Mouse (Mus musculus): ENCODE results near the gene Cdh24. TPM values are rescaled to one million over a fixed set of nuclear protein-coding genes. Genes with fewer than 3 reads are reported as not detected.
"Not testable (repeated sequence)": the region's sequence is repeated elsewhere in the genome, so short reads cannot be mapped to it uniquely, and the experiment has no call there.

Gene Cdh24
- total RNA-seq, 1 experiment from 2014 or later = 0.46 TPM

DNA sequence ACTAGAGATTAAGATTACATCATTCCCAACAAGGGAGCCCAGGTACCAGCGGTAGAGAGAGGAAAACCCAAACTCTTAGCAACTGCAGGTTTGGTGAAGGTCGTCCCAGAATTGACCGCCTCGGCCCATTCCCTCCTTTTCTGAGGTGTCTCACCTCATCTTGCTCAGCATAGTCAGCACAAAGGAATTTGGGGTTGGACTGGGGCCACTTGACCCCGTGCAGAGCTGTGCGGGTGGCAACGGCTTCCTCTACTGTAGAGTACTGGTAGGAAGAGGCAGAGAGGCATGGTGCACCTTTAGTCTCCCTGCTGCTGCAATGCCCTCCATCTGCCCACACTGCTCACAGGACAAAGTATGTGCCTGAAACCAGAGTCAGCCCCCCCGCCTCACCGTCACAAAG lies 3.1 kb upstream of the Cdh24 start:
- ATAC-seq (replicated peaks; ENCODE audit: low read depth, poor library complexity, severe bottlenecking) = no peak

DNA sequence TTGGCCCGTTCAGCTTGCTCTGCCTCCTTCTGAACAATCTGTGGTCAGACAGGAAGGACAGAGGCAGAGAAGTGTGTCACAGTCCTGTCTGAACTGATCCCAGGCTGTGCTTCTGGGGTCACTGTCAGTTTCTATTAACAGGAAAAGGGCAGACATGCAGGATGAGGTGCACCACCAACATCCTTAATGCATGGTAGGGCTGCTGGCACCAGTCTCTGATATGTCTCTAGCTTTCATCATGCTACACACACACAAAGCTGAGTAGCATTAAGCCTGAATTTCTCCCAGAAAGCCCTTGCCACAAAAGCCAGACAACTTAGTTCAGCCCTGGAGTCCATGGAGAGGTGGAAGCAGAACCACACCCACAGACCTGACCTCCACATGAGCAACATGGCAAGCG lies 1.8 kb upstream of the Cdh24 start:
- ATAC-seq (replicated peaks; ENCODE audit: low read depth, poor library complexity, severe bottlenecking) = no peak

DNA sequence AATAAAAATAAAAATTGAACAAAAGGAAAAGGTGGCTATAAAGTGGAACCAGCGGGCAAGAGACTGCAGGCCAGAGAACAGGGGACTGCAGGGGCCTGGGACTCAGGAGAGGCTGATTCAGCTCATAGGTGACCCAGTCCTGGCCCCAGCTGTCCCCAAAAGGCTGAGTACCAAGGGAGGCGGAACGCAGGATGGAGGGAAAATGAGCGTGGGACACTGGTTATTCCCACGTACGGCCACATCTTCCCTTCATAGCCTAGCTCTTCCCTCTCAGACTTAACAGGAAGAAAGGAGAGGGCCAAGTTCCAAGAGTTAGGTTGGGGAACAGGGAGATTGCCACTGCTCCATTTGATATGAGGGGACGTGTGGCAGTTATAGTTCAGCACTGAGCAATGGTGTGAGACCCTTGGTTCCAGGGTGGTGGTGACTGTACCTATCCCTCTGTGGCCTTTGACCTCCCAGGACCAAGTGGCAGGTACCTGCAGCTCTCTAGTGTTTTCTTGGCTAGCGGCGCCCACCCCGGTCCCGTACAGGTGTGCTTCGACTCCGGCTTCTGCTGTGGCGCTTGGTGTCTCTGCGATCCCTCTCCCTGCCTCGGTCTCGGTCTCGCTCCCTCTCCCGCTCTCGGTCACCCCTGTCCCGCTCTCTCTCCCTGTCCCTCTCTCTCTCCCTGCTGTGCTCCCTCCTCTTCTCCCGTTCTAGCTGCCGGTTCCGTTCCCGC lies 1.2 kb upstream of the Cdh24 start:
- ATAC-seq (replicated peaks; ENCODE audit: low read depth, poor library complexity, severe bottlenecking) = no peak

DNA sequence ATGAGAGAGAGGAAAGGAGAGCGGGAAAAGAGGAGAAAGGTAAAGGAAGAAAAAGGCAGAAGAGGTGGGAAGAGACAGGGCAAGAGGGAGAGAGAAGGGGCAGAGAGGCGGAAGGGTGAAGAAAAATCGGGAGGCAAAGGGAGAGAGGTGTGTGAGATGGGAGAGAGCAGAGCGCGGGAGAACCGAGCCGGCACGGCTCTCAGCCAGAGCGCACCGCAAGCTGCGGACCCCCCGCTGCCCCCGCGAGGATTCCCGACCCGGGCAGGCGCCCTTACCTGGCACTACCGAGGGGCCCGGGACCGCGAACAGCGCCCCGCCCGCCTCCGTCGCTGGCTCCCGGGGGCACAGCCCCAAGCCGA lies 239 bp downstream of the Cdh24 start, which contains the start of gene Gm17606:
Gm17606 (plus strand) TSS at position 7 of the 359 bp plus-strand sequence.
- ATAC-seq (replicated peaks; ENCODE audit: low read depth, poor library complexity, severe bottlenecking) = no peak

DNA sequence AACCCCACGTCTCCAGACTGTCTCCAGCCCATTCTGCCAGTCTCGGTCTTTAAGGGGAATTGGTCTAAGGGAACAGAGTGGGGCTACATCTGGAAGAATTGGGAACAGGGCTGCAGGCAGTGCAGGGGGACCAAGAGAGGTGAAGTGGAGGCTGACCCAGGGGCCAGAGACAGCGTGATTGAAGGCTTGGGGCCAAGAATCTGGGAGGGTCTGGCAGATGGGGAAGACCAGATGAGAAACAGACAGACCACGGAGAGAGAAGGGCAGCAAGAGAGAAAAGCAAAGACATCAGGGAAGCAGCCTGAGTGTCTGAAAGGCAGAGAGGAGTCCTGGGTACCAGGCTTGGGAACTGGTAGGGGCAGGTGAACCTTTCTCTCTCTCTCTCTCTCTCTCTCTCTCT lies 1.0 kb downstream of the Cdh24 start:
- ATAC-seq (replicated peaks; ENCODE audit: low read depth, poor library complexity, severe bottlenecking) = no peak

DNA sequence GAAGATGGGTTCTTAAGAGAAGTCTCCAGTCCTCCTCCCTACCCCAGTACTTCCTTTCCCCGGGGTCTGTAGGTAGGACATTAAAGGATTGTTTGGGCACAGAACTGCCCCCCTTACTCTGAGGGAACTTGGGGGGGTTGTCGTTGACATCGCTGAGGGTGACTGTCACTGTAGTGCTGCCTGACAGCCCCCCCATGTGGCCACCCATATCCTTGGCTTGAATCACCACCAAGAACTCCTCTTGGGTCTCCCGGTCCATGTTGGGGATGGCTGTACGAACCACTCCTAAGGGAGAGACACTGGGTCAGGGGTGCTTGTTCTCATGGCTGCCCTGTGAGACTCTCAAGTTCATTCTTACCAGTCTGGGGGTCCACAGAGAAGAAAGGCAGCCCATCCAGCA lies 3.0 kb downstream of the Cdh24 start:
- no peak for ATAC-seq (replicated peaks; ENCODE audit: low read depth, poor library complexity, severe bottlenecking)

DNA sequence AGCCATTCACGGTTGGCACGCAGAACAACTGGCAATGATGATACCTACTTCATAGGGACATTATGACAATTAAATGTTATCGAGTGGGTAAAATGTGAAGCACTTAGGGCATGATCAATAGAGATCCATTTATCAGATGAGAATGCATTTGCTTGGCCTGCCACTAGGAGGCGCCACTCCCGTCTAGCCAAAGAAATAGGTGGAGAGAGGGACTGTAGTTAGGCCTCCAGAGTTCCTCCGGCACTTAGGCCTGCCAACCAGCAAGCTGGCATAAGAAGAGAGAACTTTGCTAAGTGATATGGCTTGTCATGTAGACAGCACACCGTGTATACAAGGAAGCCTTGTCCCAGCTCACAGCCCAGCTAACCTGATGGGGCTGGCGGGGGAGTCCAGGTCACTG lies 4.2 kb downstream of the Cdh24 start:
- ATAC-seq (replicated peaks; ENCODE audit: low read depth, poor library complexity, severe bottlenecking) = 0 out of 2 replicates have a peak, but pooled peaks have one; percentile 15

DNA sequence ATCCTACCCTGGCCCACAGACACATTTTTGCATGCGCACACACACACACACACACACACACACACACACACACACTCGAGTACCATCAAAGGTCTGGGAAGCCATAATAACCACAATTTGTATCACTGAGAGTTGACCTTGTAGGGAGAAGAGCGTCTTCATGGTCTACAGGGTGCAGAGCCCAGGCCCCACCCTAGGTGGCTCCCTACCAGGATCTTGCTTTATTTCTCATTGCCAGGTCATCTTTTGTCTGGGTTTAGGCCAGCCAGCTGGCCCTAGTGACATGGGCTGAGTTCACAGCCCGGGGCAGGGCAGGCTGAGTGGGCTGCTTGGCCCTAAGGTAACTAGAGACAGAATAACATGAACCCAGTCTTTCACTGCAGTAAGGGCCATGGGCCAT lies 7.0 kb downstream of the Cdh24 start:
- ATAC-seq (replicated peaks; ENCODE audit: low read depth, poor library complexity, severe bottlenecking) = 0 out of 2 replicates have a peak, but pooled peaks have one; percentile 20

DNA sequence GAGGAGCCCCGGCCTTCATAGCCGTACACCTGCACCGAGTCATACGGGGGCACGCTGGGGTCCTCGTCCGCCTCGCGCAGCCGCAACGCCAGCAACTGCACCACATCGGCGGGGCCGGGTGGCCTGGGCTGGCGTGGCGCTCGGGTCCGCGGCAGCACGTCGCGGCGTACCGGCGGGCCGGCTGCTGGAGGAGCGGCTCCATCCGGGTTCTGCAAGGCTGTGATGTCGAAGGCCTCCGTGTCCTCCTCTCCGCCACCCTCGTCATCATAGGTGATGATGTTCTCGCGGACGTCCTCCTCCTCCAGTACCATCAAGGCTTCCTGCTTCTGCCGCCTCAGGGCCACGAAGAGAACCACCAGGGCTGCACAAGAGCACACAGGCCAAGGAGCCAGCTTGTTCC lies 8.9 kb downstream of the Cdh24 start:
- ATAC-seq (replicated peaks; ENCODE audit: low read depth, poor library complexity, severe bottlenecking) = no peak

DNA sequence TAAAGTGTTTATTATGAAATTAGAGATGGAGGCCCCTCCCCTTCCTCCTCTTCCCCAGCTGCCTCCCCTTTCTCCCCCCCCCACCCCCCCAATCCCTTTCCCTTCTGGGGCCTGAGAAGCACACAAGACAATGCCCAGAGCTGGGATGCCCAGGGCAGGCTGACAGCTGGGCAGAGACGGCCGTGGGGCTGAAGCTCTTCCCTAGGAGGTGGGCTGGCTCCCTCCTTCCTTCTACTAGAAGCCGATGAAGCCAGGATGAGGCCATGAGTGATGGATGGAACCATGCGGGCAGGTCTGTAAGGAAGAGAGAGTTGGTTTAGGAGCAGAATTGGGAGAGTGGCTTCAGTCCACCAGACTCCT lies 9.9 kb downstream of the Cdh24 start:
- no peak for ATAC-seq (replicated peaks; ENCODE audit: low read depth, poor library complexity, severe bottlenecking)

DNA sequence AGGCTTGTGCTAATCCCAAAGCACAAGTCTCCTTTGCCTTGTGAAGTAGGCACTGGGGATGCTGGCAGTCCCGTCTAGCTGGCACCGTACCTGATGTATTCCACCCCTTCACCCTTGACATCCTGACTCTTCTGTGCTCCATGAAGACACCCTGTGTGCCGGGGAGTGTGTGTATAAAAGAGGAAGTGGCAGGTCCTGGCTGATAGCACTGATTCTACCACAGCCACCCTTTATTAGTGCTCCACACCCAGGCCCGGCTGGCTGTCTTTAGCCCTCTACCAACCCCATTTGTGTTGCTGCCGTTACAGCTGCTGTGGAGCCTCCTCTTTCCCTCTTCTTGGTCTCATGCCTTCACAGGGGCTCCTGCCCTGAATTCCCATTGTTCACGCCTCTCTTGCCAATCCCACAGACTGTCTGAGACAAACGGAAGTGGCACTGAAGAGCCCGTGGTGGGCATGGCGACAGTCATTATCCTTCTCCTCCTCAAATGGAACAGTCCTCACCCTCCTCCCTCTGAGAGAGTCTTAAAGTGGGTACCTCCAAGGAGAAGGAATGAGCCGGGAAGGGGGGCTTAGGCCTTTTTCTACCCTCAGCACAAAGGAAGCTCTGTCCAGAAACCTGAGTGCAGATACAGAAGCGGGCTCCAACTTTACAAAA lies 10.5 kb downstream of the Cdh24 start:
- peak; percentile 81 for ATAC-seq (replicated peaks; ENCODE audit: low read depth, poor library complexity, severe bottlenecking)

DNA sequence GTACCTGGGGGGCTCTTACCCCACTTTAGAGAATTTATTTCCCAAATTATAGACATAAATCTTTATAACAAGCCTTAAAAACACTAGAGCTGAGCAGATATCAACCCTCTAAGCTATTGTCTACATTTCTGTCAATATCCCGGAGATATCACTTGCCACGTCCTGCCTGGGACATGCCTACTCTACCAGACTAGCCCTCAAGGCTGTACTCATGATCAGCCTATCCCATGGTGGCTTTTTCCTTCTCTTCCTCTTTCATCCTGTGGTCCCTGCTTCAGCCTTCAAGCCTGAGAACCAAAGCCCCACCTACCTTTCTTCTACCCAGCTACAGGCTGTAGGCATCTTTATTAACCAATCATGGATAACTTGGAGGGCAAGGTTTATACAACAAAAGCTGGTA lies 11.4 kb downstream of the Cdh24 start:
- ATAC-seq (replicated peaks; ENCODE audit: low read depth, poor library complexity, severe bottlenecking) = no peak

DNA sequence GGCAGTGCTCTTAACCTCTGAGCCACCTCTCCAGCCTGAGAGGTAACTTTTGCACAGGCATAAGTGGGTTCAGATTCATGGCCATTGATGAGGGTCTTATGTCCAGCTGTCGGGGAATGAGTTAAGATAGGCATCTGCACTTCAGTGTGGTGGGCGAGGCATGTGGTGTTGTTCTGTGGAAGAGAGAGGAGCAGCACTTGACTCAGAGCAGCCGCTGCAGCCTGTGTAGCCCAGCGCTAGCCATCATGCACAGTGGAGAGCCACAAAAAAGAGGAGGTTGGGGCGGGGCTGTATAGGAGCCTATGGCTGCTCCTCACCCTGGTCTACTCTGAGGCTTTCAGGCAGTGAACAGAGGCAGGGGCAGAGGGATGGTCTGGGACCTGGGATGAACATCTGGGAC lies 13.1 kb downstream of the Cdh24 start:
- no peak for ATAC-seq (replicated peaks; ENCODE audit: low read depth, poor library complexity, severe bottlenecking)

DNA sequence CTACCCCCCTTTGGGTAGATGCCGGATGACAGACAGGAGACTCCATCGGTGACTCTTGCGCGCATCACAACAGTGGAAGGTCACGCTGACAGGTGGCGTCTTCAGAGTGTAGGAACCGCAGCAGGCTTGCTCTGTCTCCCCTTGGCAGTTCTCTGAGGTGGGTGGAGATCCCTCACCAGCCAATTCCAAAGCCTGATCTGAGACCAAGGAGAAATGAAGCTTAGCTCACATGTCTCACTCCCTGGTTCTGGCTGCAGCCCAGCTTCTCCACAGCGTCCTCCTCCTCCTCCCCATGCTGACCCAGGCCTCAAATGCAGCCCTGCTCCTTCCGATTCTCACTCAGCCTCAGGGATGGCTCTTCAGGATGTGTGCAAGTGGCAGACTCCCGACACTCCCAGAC lies 16.2 kb downstream of the Cdh24 start:
- no peak for ATAC-seq (replicated peaks; ENCODE audit: low read depth, poor library complexity, severe bottlenecking)

DNA sequence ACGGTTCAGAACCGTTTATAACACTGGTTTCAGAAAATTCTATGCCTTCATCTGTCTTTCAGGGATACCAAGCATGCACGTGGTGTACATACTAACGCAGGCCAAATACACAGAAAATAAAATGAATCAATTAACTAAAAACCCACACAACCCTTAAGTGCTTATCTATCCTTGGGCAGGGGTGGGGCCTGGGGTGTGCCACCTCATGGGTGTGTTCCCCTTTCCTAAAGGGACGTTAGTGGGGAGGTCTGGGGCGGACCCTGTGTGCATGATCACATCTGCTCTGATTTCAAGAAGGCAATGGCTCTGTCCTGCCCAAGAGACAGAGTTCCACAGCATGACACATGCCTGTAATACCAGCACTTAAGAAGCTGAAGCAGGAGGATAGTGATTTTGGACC lies 17.8 kb downstream of the Cdh24 start:
- ATAC-seq (replicated peaks; ENCODE audit: low read depth, poor library complexity, severe bottlenecking) = peak; percentile 54; the same call in 1 of the 2 replicates

DNA sequence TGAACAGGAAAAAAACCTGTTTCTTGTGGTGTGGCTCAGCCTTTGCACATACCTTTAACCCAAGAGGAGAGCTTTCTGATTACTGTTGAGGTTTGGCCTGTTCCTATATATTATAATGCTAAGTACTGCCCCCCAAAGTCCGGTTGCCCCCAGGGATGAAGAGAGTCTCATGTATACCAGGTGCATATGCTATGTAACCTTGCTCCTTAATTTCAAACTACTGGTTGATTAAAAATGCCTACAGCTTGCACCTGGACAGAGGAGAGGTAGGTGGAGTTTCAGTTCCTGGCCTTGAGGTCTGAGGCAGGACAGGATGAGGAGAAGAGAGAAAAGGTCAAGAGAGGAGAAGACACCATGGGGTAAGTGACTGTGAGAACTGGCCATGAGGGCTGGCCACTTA lies 20.0 kb downstream of the Cdh24 start, which contains the start of gene Psmb11:
Psmb11 (plus strand) TSS at position 301 of the 400 bp plus-strand sequence.
- no peak for ATAC-seq (replicated peaks; ENCODE audit: low read depth, poor library complexity, severe bottlenecking)

DNA sequence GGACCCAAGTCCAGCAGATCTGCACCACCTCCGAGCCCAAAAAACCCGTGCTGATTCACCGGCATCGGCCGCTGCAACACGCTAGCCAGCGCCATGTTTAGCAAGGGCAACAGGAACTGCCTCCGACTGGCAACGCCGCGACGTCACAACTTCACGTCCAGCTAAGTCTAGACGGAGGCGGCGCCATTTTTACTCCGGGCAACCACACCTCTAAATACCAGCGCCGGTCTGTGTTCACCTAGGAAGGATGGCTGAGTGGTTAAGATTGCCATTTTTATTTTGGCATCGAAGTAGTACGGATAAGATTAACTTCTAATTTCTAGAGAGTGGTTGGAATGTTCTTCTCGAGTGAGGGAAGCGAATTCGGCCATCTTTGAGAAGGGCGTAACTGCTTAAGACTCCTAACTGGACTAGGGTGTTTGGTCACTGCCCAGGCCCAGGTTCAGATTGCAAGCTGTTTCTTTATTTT lies 23.2 kb downstream of the Cdh24 start, which contains the start of gene Psmb5:
Psmb5 (minus strand) TSS at position 126 of the 469 bp plus-strand sequence.
- ATAC-seq (replicated peaks; ENCODE audit: low read depth, poor library complexity, severe bottlenecking) = peak; percentile 98

DNA sequence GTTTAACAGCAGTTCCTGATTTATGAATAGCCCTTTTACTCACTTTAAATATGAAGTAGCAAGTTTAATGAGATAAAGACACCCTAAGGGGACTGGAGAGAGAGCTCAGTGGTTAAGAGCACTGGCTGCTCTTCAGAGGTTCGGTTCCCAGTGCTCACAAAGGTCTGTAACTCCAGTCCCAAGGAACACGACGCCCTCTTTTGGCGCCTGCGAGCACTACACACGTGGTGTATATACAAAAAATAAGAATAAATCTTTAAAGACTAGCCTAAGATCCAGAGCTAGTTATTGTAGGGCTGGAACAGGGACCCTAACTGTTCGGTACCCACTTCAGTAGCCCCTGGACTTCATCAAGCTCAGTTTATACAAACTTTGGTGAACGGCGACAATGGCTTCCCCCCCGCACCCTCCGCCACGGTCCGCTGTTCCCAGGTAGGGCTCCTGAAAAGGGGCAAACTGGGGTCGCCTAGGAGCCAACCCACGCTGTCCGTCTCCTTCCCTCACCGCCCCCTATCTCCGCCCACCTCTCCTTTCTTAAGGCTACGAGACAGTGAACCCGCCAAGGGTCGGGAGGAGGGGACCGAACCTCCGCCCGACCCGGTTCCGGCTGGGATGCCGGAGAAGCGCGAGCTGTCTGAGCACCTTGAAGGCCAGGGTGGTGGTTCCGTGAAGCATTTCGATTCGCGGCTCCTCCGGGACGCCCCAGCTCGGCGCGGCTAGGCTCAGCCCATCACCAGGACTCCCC lies 23.8 kb downstream of the Cdh24 start:
- peak; percentile 58 for ATAC-seq (replicated peaks; ENCODE audit: low read depth, poor library complexity, severe bottlenecking)

DNA sequence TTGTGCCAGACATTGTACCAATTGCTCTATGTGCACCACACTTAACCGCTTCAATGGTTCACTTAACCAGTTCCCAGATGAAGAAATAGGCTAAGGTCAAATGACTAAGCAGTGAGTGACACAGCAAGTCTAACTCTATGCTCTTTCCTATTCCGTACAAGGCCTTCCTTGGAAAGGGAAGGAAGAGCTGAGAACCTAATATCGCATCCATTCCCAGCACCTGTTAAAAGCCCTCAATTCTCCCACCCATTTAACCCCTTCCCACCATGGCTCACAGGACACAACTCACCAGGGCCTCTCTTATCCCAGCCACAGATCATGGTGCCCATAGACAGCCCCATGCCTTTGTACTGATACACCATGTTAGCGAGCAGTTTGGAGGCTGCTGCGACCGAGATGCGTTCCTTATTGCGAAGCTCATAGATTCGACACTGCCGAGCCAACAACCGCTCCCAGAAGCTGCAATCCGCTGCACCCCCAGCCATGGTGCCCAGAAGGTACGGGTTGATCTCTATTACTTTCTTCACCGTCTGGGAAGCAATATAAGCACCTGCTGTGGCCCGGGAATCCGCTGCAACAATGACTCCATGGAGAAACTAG lies 24.8 kb downstream of the Cdh24 start:
- ATAC-seq (replicated peaks; ENCODE audit: low read depth, poor library complexity, severe bottlenecking) = no peak

DNA sequence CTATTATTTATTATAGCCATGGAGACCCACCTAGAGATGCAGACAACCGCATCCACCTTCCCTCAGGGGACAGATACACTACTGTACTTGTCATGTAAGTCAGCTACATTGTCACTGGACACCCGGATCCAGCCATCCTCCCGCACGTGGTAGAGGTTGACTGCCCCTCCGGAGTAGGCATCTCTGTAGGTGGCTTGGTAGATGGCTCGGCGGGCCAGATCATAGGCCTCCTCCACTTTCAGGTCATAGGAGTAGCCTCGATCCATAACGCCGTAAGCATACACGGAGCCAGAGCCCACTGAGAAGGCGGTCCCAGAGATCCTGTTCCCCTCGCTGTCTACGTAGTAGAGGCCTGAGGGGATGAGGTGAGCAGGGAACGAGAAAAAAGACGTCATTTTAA lies 27.0 kb downstream of the Cdh24 start:
- not testable (repeated sequence) for ATAC-seq (replicated peaks; ENCODE audit: low read depth, poor library complexity, severe bottlenecking)

Data from common myeloid progenitor, adult 5-6 weeks (primary cell).